Comparison of ENCODE assay signal across 9 mouse cellular contexts in the genomic region with DNA sequence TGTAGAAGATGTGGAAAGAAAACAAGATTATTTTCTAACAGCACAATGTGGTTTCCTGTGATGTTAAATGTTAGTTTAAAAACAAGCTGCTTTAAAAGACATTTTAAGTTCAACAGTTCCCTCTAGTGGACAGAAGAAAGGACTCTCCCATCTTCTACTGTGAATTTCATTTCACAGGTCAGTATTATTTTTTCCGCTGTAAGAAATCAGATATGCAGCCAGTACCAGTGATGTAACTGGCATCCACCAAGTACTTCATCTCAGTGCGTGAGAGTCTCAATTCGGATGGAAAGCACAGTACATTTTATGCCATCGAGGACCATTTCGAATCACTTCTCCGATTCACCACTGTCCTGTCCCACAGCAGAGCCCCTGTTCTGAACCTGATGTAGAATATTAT. TPM values are rescaled to one million over a fixed set of nuclear protein-coding genes. Genes with fewer than 3 reads are reported as not detected.
DNase-seq lines count a peak whose midpoint lies in the region; ATAC-seq and TF ChIP-seq lines count a peak whose summit lies in the region.
"Had no signal": no experiment of that assay in that cellular context is flagged by ENCODE, and none has a peak within 500 bp of the region (broad histone marks: within the 10 kb centered on the region; RNA-seq: fewer than 3 reads in every experiment).

No protein-coding gene starts in this region.

- peak; percentile 59 for DNase-seq in embryo, embryonic 10 days (ENCODE audit: low spot score)
- no peak for DNase-seq in embryo, embryonic 9.5 days (ENCODE audit: extremely low spot score)
- DNase-seq in lung, postnatal 0 days (ENCODE audit: low spot score), result peak; percentile 90
- no peak for DNase-seq in lung, adult 18-20 months
- DNase-seq in retina, postnatal 7 days (ENCODE audit: low read depth, low spot score), result peak; percentile 28
- no peak for DNase-seq in left cerebral cortex, postnatal 36 days (ENCODE audit: low spot score in 2 of 2)
- DNase-seq in heart, postnatal 25 days (ENCODE audit: low spot score), result no peak

- intact Hi-C loops in left cerebral cortex, postnatal 36 days (cut with DNase I), result loop anchor here (10.0 kb wide), 1 partner anchor 306 kb away; no protein-coding TSS in a partner anchor
- intact Hi-C loops in heart, postnatal 25 days (cut with DNase I), result loop anchor here (1.0 to 10.0 kb wide), 5 partner anchors 43 to 308 kb away; a partner anchor contains a TSS

- H3K9me3 ChIP-seq in lung, postnatal 0 days (ENCODE audit: low read length), result no peaks in the 10 kb centered on the region

- peak; percentile 33; the same call in 1 of the 2 replicates for ATAC-seq in lung, postnatal 0 days
- ATAC-seq in granulocyte monocyte progenitor cell, adult 5-6 weeks (replicated peaks; ENCODE audit: poor library complexity, severe bottlenecking), result peak; percentile 52

- 54% methylated on average over 6 of the region's 6 CpGs for WGBS in lung, postnatal 0 days

- no peaks in the 10 kb centered on the region for H3K27me3 ChIP-seq in lung, postnatal 0 days (replicated peaks; ENCODE audit: insufficient read depth, low read length)

- TF ChIP-seq EP300 in lung, postnatal 0 days (IDR thresholded peaks at IDR 0.05), result no peak

- no peak overlapping the region for H3K4me2 ChIP-seq in lung, postnatal 0 days (replicated peaks; ENCODE audit: low read depth, low read length)

- H3K9ac ChIP-seq in lung, postnatal 0 days (replicated peaks; ENCODE audit: low read depth), result no peak overlapping the region

- TF ChIP-seq CTCF in lung, postnatal 0 days (IDR thresholded peaks at IDR 0.05), result peak; percentile 72

- no peak overlapping the region for H3K4me3 ChIP-seq in lung, postnatal 0 days (ENCODE audit: low read depth, low read length)

- no peaks in the 10 kb centered on the region for H3K4me1 ChIP-seq in lung, postnatal 0 days (ENCODE audit: insufficient read depth, low read depth, low read length)

- H3K27ac ChIP-seq in lung, postnatal 0 days (ENCODE audit: low read length), result no peak overlapping the region
- H3K27ac ChIP-seq: macrophage had no signal

- no peaks in the 10 kb centered on the region for H3K36me3 ChIP-seq in lung, postnatal 0 days (ENCODE audit: insufficient read depth, low read length)

RNA-seq across cellular contexts. Expression of a gene that starts 45.2 kb away (rescaled TPM):
- polyA plus RNA-seq in lung, postnatal 0 days (2015; fragmentation: Nextera tagmentation; extraction: Ambion mirVana), result 2.0 and 3.3 TPM in 2 replicates
- total RNA-seq in granulocyte monocyte progenitor cell, adult 5-6 weeks (2014; fragmentation: Nextera tagmentation), result 4.0 and 4.7 TPM in 2 replicates
- 7.3 and 14.4 TPM in 2 replicates for total RNA-seq in granulocyte monocyte progenitor cell, adult 5-6 weeks (2017)
- 1 to 10 TPM; 2.9 to 4.7 TPM for total RNA-seq in left cerebral cortex, postnatal 36 days (2021)
- total RNA-seq in heart, postnatal 25 days (2021), result 1 to 10 TPM in 1 of 2 experiments, under 1 TPM in 1; 0.78 to 1.0 TPM

Comparison
In these comparisons a context has a peak if more than half of its experiments do, and no peak if none do; other contexts are left out.
1. DNase-seq: peak in embryo, embryonic 10 days (single experiment), lung, postnatal 0 days (single experiment) and retina, postnatal 7 days (single experiment); none in embryo, embryonic 9.5 days (single experiment), lung, adult 18-20 months (0 of 2), left cerebral cortex, postnatal 36 days (0 of 2) and heart, postnatal 25 days (single experiment).